Mouse (Mus musculus) olfactory bulb, adult 2 months (tissue): ENCODE measurements at regions not wholly inside any gene's neighbourhood (a gene's known extent, or its start where the extent isn't known, plus 50 kb on each side); places are given as distances from the start of the nearest gene placed in this dataset.

Source experiments
- H3K27ac ChIP-seq: fragments of 200-500 bp; 2 replicates; pipeline ENCODE4 v1.5.1; 2012; ENCODE audit warnings: low read depth, low read length; ENCODE audit not compliant: insufficient read depth
- H3K4me1 ChIP-seq: fragments of 200-500 bp; 2 replicates; pipeline ENCODE4 v1.6.1; 2012; ENCODE audit warnings: low read length; ENCODE audit not compliant: control insufficient read depth, insufficient read depth
- H3K4me3 ChIP-seq: fragments of 200-500 bp; 2 replicates; pipeline ENCODE4 v1.5.1; 2012; ENCODE audit warnings: mild to moderate bottlenecking, low read depth, low read length, moderate library complexity; ENCODE audit not compliant: insufficient read depth
- CTCF ChIP-seq: fragments of 200-500 bp; IDR thresholded peaks from 2 replicates; pipeline ENCODE4 v1.5.1; 2012; ENCODE audit warnings: low read depth, mild to moderate bottlenecking, low read length, moderate library complexity; ENCODE audit not compliant: insufficient read depth
- POLR2A ChIP-seq: fragments of 200-500 bp; IDR thresholded peaks from 2 replicates; pipeline ENCODE4 v1.6.1; 2012; ENCODE audit warnings: mild to moderate bottlenecking, low read depth, low read length, moderate library complexity; ENCODE audit not compliant: insufficient read depth
- WGBS: fragments of 180-500 bp; shearing (Covaris S2); methylation state at CpG from one replicate; pipeline ENCODE4 v1.1.7; 2018; 5-methylcytosine and 5-hydroxymethylcytosine counted together

DNA sequence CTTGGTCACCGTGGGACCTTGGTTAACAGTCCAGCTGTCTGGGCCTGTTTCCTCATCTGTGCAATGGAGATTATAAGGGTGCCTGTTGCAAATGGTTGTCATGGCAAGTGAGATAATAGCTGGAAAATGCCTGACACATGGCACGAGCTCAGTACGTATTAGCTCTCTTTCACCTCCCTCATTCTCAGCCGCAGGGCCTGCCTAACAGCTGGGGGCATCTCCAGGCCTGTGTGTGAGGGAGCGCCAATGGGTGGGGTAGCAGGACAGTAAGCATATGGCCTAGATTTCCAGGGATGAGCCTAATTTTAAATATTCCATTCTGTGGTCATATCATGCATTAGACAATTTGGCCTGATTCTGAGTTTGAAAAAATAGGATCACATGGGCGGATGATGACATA is 163.8 kb upstream of the Tmem28 start:
- no peak overlapping the region for H3K27ac ChIP-seq
- H3K4me1 ChIP-seq = no peaks in the 10 kb centered on the region
- no peak for TF ChIP-seq POLR2A
- no peak for TF ChIP-seq CTCF
- 84% methylated on average over 6 of the region's 6 CpGs for WGBS
- no peak overlapping the region for H3K4me3 ChIP-seq

DNA sequence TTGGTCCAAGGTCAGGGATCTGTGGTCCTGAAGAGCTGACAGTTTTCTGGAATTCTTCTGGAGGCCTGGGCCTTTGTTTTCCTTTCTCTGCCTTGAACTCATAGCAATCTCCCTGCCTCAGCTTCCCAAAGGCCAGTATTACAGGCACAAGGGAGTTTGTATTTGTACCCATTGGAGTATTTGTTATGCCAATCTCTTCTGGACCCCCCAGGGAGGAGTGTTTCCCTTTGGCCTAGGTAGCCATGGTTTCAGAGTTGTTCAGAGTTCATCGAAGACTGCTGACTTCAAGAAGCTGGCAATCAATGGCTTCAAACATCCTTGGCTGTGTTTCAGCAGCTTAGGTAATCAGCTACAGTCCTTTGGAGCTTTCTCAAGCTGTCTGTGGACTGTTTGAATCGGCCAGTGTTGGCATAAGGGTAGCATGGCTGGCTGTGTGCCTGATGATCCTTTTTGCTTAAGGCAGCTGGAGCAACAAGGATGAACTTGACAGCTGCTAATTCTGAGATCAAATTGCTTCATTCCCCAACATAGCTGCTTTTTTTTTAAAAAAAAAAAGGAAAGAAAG is 161.2 kb upstream of the Pja1 start:
- Histone ChIP-seq H3K4me1 (no peaks in the 10 kb centered on the region), H3K4me3 (no peak overlapping the region), H3K27ac (no peak overlapping the region)
- 28% methylated on average over 2 of the region's 2 CpGs for WGBS
- no peak for TF ChIP-seq POLR2A
- TF ChIP-seq CTCF = no peak

DNA sequence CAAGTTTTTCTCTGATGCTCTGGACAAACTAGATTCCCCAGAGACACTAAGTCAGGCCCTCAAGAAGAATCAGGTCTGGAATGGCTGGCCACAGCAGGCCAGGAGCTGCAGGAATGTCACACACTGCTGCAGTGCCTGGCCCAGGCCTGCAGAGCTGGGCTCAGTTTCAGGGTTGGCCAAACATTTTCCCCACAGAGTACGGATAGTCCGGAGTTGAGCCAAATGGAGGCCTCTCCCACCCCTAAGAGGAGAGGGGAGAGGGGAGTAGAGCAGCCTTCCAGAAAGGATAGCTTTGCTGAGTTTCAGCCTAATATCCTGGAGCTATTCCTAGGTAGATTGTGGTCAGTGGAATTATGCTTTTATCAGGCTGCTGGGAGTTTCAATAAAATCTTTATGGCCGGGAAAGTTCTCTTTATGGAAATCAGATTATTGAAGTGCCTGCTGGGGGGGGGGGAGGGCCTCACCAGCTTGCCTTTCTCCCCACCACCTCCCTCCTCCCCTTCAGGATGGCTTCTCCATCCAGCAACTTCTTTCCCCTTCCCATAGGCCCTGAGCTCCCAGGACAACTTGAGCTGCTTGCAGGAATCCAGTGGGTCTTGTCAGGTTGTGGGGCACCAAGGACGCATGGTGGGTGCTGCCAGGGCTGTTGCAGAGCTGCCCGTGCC is 153.6 kb upstream of the Pja1 start:
- WGBS = 67% methylated on average over 5 of the region's 5 CpGs
- TF ChIP-seq POLR2A (no peak), CTCF (no peak)
- no peak overlapping the region for H3K27ac ChIP-seq
- H3K4me3 ChIP-seq = no peak overlapping the region
- H3K4me1 ChIP-seq = no peaks in the 10 kb centered on the region

DNA sequence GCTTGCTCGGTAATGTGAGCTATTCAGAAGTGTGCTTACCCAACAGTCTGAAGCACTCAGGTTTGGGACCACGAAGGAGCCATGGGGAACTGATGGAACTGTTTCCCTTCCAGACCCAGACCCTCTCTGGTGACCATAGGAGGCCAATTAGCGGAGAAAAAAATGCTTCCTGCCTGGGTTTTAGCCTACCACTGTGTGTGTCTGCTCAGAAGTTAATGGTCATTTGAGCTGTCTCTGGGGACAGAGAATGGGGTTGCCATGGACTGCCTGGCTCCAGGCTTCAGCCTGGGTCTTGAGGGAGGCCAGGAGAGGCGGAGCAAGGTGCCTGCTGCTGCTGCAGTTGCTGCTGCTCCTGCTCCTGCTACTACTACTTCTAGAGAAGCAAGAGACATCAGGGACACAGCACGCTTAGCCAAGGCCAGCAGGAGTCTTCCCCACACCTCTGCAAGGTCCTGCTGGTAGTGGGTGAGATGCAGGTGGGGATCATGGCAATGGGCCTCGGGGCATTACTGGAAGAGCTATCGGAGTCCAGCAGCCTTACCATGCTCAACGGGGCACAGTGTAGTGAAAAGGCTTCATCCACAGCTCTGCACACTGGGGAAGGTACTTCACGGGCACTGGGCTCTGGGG is 141.2 kb upstream of the Pja1 start:
- no peak for TF ChIP-seq POLR2A
- no peak for TF ChIP-seq CTCF
- H3K4me1 ChIP-seq = no peaks in the 10 kb centered on the region
- WGBS = 73% methylated on average over 9 of the region's 9 CpGs
- no peak overlapping the region for H3K4me3 ChIP-seq
- H3K27ac ChIP-seq = no peak overlapping the region

DNA sequence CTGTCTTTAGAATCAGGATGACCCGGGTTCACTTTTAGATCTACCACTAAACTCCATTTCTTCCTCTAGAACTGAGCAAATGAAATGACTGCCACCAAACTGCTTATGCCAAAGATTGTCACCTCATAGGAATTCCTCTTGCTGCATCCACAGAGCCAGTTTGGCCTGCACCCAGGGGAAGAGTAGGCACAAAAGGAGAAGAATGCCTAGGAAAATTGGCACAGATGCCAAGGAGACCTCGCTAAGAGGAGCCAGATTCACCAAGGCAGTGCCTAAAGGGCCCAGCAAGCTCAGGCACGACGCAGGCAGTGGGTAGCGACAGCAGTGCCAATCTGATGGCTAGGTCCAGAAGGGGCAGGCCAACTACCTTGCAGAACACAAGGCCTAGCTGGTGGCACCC is 139.0 kb upstream of the Pja1 start:
- H3K4me3 ChIP-seq = no peak overlapping the region
- no peak for TF ChIP-seq POLR2A
- TF ChIP-seq CTCF = no peak
- H3K4me1 ChIP-seq = peaks cover 5% of the 10 kb centered on the region; the same call in 1 of the 2 replicates
- no peak overlapping the region for H3K27ac ChIP-seq
- 72% methylated on average over 5 of the region's 5 CpGs for WGBS

DNA sequence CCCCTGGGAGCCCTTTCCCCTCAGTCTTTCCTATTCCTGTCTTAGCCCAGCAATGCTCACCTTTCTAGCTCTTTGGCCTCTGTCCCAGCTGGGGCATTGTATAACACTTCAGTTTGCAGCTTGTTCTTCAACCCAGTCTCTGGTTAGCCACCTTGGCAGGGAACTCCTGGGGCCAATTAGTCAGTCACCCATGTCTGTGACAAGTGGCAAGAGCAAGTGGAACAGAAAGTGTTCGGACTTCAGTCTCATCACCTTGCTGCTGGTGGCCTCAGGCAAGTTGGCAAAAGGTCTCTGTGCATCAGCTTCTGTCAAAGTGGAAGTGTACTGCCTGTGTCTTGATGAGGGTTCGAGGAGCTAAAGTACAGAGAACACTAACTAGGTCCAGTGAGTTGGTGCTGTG is 138.5 kb upstream of the Pja1 start:
- Histone ChIP-seq H3K27ac (no peak overlapping the region), H3K4me1 (peaks cover 9% of the 10 kb centered on the region; the same call in 1 of the 2 replicates), H3K4me3 (no peak overlapping the region)
- WGBS = 72% methylated on average over 2 of the region's 2 CpGs
- TF ChIP-seq CTCF = no peak
- no peak for TF ChIP-seq POLR2A

DNA sequence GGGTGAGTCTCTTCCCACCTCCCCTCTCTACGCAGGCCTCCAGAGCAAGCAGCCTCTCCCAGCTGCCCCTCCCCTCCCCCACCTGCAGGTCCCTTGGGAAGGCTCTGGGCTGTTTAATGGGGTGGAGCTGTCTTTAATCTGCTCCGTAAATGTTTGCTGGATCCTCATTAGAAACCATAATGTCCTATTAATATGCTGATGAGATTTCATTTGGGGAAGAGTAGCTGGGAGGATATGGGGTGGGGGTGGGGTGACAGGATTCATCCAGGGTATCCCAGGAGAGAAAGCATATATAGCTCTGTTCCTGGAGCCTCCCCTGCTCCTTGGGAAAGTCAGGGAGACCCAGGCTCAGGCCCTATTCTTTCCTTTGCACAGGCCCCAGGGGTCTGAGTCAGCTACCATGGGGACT is 137.2 kb upstream of the Pja1 start:
- TF ChIP-seq CTCF (no peak), POLR2A (no peak)
- Histone ChIP-seq H3K4me3 (no peak overlapping the region), H3K27ac (no peak overlapping the region), H3K4me1 (peaks cover 12% of the 10 kb centered on the region; the same call in 1 of the 2 replicates)
- 69% methylated on average over 2 of the region's 2 CpGs for WGBS

DNA sequence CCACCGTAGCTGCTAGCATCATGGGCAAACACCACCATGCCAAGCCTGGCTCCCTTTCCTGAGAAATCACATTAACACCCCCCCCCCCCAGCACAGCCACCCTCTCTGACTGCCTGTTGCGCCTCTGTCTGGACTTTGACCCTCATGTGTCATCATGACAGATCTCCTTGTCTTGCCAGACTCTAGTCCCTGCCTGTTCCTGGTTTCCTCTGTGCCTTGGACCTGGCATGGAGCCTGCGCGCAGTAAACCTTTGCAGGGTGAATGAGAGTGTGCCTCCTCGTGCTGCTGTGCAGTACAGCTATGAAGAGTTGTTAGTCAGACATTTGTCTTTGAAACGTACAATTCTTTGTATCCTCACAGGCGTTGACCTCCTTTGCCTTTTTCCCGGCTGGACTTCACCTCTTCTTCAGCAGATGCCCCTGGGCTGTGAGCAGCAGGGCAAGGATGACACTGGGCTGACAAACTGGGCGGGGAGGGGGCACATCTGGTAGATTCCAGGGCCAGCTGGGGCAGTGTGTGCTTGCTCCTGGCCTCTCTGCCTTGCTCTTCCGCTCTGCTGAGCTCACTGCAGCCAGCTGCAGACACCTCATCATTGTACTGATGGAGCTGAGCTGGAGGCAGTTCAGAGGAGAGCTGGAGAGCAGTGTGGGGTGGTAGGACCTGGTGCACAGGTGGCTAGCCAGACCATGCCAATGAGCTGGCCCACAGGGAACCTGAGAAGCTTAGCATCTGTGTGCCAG is 134.2 kb upstream of the Pja1 start:
- no peak for TF ChIP-seq POLR2A
- TF ChIP-seq CTCF = no peak
- peaks cover 12% of the 10 kb centered on the region; the same call in 1 of the 2 replicates for H3K4me1 ChIP-seq
- no peak overlapping the region for H3K27ac ChIP-seq
- no peak overlapping the region for H3K4me3 ChIP-seq
- WGBS = 69% methylated on average over 10 of the region's 10 CpGs

DNA sequence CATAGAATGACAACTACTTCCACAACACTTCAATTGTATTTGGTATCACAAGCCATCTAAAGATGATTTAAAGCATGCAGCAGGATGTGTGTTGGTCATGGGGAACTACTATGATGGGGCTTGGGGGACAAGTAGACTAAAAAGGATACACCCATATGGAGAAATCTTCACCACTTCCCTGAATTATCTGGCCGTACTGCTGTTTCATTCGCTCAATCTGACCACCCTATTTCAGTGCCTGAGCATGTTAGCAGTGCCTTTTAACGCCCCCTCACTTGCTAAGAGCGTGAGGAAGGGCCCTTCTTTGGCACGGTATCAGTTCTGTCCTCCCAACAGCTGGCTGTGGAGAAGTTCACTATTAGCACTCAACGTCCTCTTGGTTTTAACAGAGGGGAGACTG is 132.6 kb upstream of the Pja1 start:
- 49% methylated on average over 6 of the region's 6 CpGs for WGBS
- TF ChIP-seq CTCF (no peak), POLR2A (no peak)
- no peak overlapping the region for H3K4me3 ChIP-seq
- peaks cover 12% of the 10 kb centered on the region; the same call in 1 of the 2 replicates for H3K4me1 ChIP-seq
- H3K27ac ChIP-seq = no peak overlapping the region
